10 mouse cellular contexts compared by ENCODE assay signal in genomic region chr11:101963473-101964291, GRCm38 (mm10). TPM values are rescaled to one million over a fixed set of nuclear protein-coding genes. Genes with fewer than 3 reads are reported as not detected.
A peak's percentile ranks its signal among the peaks of the same experiment; 100 is the strongest.
DNase-seq lines count a peak whose midpoint lies in the region; ATAC-seq lines count a peak whose summit lies in the region.
"Had no signal": no experiment of that assay in that cellular context is flagged by ENCODE, and none has a peak within 500 bp of the region (broad histone marks: within the 10 kb centered on the region; RNA-seq: fewer than 3 reads in every experiment).

No protein-coding gene starts in this region.

- no peaks in the 10 kb centered on the region for H3K9me3 ChIP-seq in embryonic facial prominence, embryonic 15.5 days (replicated peaks)
- H3K9me3 ChIP-seq in intestine, embryonic 15.5 days, result no peaks in the 10 kb centered on the region
- H3K9me3 ChIP-seq in midbrain, embryonic 11.5 days (ENCODE audit: control insufficient read depth, low read length), result no peaks in the 10 kb centered on the region

- peak overlapping the region; percentile 97 for H3K4me2 ChIP-seq in embryonic facial prominence, embryonic 15.5 days (replicated peaks)
- H3K4me2 ChIP-seq in intestine, embryonic 15.5 days (replicated peaks), result peak overlapping the region; percentile 98
- H3K4me2 ChIP-seq in midbrain, embryonic 11.5 days, result peak overlapping the region; percentile 83

- H3K36me3 ChIP-seq in embryonic facial prominence, embryonic 15.5 days, result no peaks in the 10 kb centered on the region
- H3K36me3 ChIP-seq in intestine, embryonic 15.5 days, result no peaks in the 10 kb centered on the region
- H3K36me3 ChIP-seq in midbrain, embryonic 11.5 days (ENCODE audit: control insufficient read depth, insufficient read depth, low read length), result no peaks in the 10 kb centered on the region

- intact Hi-C loops in gastrocnemius, postnatal 14 days (cut with DNase I; ENCODE audit: low total_unique reads), result no loop called here
- intact Hi-C loops in gastrocnemius, postnatal 36 days (cut with DNase I), result no loop called here

- H3K27ac ChIP-seq in embryonic facial prominence, embryonic 15.5 days (replicated peaks), result peak overlapping the region; percentile 39; the same call in 1 of the 2 replicates
- H3K27ac ChIP-seq in intestine, embryonic 15.5 days, result no peak overlapping the region
- H3K27ac ChIP-seq in midbrain, embryonic 11.5 days (ENCODE audit: low read depth, low read length), result no peak overlapping the region

- peaks cover 38% of the 10 kb centered on the region for H3K4me1 ChIP-seq in embryonic facial prominence, embryonic 15.5 days
- peaks cover 14% of the 10 kb centered on the region for H3K4me1 ChIP-seq in intestine, embryonic 15.5 days (replicated peaks)
- H3K4me1 ChIP-seq in midbrain, embryonic 11.5 days (ENCODE audit: control insufficient read depth, insufficient read depth, low read length), result peaks cover 20% of the 10 kb centered on the region

- peak overlapping the region; percentile 52 for H3K4me3 ChIP-seq in embryonic facial prominence, embryonic 15.5 days (replicated peaks)
- H3K4me3 ChIP-seq in intestine, embryonic 15.5 days (replicated peaks), result peak overlapping the region; percentile 48
- H3K4me3 ChIP-seq in midbrain, embryonic 11.5 days (ENCODE audit: low read depth, low read length), result peak overlapping the region; percentile 47

- no peak for ATAC-seq in embryonic facial prominence, embryonic 15.5 days (ENCODE audit: insufficient number of reproducible peaks, low FRiP score, low TSS enrichment, low read depth)
- 0 out of 2 replicates have a peak, but pooled peaks have one; percentile 40 for ATAC-seq in intestine, embryonic 15.5 days
- ATAC-seq in midbrain, embryonic 11.5 days (ENCODE audit: low FRiP score), result peak; percentile 58; the same call in 1 of the 2 replicates
- ATAC-seq: Patski had no signal

- DNase-seq in gastrocnemius, postnatal 14 days, result peak; percentile 44
- no peak for DNase-seq in gastrocnemius, postnatal 36 days
- peak; percentile 66 for DNase-seq in MN1 (ENCODE audit: low spot score)
- DNase-seq in midbrain, embryonic 11.5 days (ENCODE audit: low spot score, missing footprints), result peak; percentile 97
- DNase-seq in right cerebral cortex, adult 18-20 months, result no peak
- no peak for DNase-seq in c-Kit-positive CD71-positive TER-119-positive erythroid progenitor cells, embryonic 14.5 days (ENCODE audit: low spot score)

- peaks cover 72% of the 10 kb centered on the region for H3K27me3 ChIP-seq in embryonic facial prominence, embryonic 15.5 days
- peaks cover 81% of the 10 kb centered on the region for H3K27me3 ChIP-seq in intestine, embryonic 15.5 days (replicated peaks)
- peaks cover 56% of the 10 kb centered on the region for H3K27me3 ChIP-seq in midbrain, embryonic 11.5 days (ENCODE audit: control insufficient read depth, insufficient read depth, low read length)

- WGBS in embryonic facial prominence, embryonic 15.5 days, result under 1% methylated on average over 78 of the region's 78 CpGs
- WGBS in intestine, embryonic 15.5 days, result under 1% methylated on average over 78 of the region's 78 CpGs
- under 1% methylated on average over 78 of the region's 78 CpGs for WGBS in midbrain, embryonic 11.5 days

- peak overlapping the region; percentile 23; the same call in 1 of the 2 replicates for H3K9ac ChIP-seq in embryonic facial prominence, embryonic 15.5 days
- H3K9ac ChIP-seq in intestine, embryonic 15.5 days, result peak overlapping the region; percentile 42
- peak overlapping the region; percentile 66 for H3K9ac ChIP-seq in midbrain, embryonic 11.5 days (ENCODE audit: low read length)

RNA-seq across cellular contexts. Expression of gene Sost, which starts 3.1 kb away (rescaled TPM):
- not detected for total RNA-seq in gastrocnemius, postnatal 14 days (2021)
- total RNA-seq in gastrocnemius, postnatal 36 days (2021), result not detected
- polyA plus RNA-seq in embryonic facial prominence, embryonic 15.5 days (2015; fragmentation: Nextera tagmentation; extraction: Ambion mirVana), result 0.23 and 0.49 TPM in 2 replicates
- 0.13 TPM in 2 replicates for polyA plus RNA-seq in intestine, embryonic 15.5 days (2015; fragmentation: Nextera tagmentation; extraction: Ambion mirVana)
- polyA plus RNA-seq in midbrain, embryonic 11.5 days (2014; fragmentation: Nextera tagmentation; extraction: Ambion mirVana), result not detected in 2 replicates
- total RNA-seq: left cerebral cortex, postnatal 10 days had no signal
- polyA plus RNA-seq: Patski had no signal

RNA-seq across cellular contexts. Expression of gene Cfap97d1, which starts 20.4 kb away (rescaled TPM):
- not detected for total RNA-seq in gastrocnemius, postnatal 14 days (2021)
- total RNA-seq in gastrocnemius, postnatal 36 days (2021), result not detected
- not detected in 2 replicates for polyA plus RNA-seq in embryonic facial prominence, embryonic 15.5 days (2015; fragmentation: Nextera tagmentation; extraction: Ambion mirVana)
- not detected in 2 replicates for polyA plus RNA-seq in intestine, embryonic 15.5 days (2015; fragmentation: Nextera tagmentation; extraction: Ambion mirVana)
- not detected in 2 replicates for polyA plus RNA-seq in midbrain, embryonic 11.5 days (2014; fragmentation: Nextera tagmentation; extraction: Ambion mirVana)
- total RNA-seq: left cerebral cortex, postnatal 10 days had no signal
- polyA plus RNA-seq: Patski had no signal

RNA-seq across cellular contexts. Expression of gene Dusp3, which starts 23.1 kb away (rescaled TPM):
- 100 to 1,000 TPM; 140 to 151 TPM for total RNA-seq in gastrocnemius, postnatal 14 days (2021)
- 100 to 1,000 TPM; 126 to 167 TPM for total RNA-seq in gastrocnemius, postnatal 36 days (2021)
- 26.2 and 29.9 TPM in 2 replicates for polyA plus RNA-seq in embryonic facial prominence, embryonic 15.5 days (2015; fragmentation: Nextera tagmentation; extraction: Ambion mirVana)
- polyA plus RNA-seq in intestine, embryonic 15.5 days (2015; fragmentation: Nextera tagmentation; extraction: Ambion mirVana), result 25.6 and 26.5 TPM in 2 replicates
- polyA plus RNA-seq in midbrain, embryonic 11.5 days (2014; fragmentation: Nextera tagmentation; extraction: Ambion mirVana), result 11.1 and 11.6 TPM in 2 replicates

Comparison
In these comparisons a context has a peak if more than half of its experiments do, and no peak if none do; other contexts are left out.
1. DNase-seq: peak in gastrocnemius, postnatal 14 days (single experiment), MN1 (single experiment) and midbrain, embryonic 11.5 days (single experiment); none in gastrocnemius, postnatal 36 days (0 of 2), right cerebral cortex, adult 18-20 months (single experiment) and c-Kit-positive CD71-positive TER-119-positive erythroid progenitor cells, embryonic 14.5 days (single experiment).
2. Peak in every context shown above with its lines, with median percentiles within 50 percentile points of each other: H3K4me2 ChIP-seq, H3K4me3 ChIP-seq and H3K9ac ChIP-seq.